16 mouse cellular contexts compared by ENCODE assay signal in genomic region chr6:40238857-40239256, GRCm38 (mm10).
"Had no signal": no experiment of that assay in that cellular context is flagged by ENCODE, and none has a peak within 500 bp of the region (broad histone marks: within the 10 kb centered on the region; RNA-seq: fewer than 3 reads in every experiment).

No protein-coding gene starts in this region.

- H3K4me3 ChIP-seq: liver, embryonic 12.5 days; megakaryocyte, embryonic 14.5 days; neural tube, embryonic 12.5 days; stomach, embryonic 15.5 days had no signal

- H3K27me3 ChIP-seq: liver, embryonic 12.5 days; neural tube, embryonic 12.5 days; stomach, embryonic 15.5 days had no signal

- H3K9me3 ChIP-seq: liver, embryonic 12.5 days; megakaryocyte, embryonic 14.5 days; neural tube, embryonic 12.5 days; stomach, embryonic 15.5 days had no signal

- H3K9ac ChIP-seq: liver, embryonic 12.5 days; liver, embryonic 14.5 days; lung, embryonic 14.5 days; neural tube, embryonic 12.5 days; stomach, embryonic 15.5 days had no signal

- H3K4me2 ChIP-seq: liver, embryonic 12.5 days; lung, embryonic 14.5 days; neural tube, embryonic 12.5 days; stomach, embryonic 15.5 days had no signal

- H3K4me1 ChIP-seq: liver, embryonic 12.5 days; megakaryocyte, embryonic 14.5 days; stomach, embryonic 15.5 days had no signal

- H3K27ac ChIP-seq: liver, embryonic 12.5 days; liver, embryonic 14.5 days; macrophage; neural tube, embryonic 12.5 days; stomach, embryonic 15.5 days; stomach, postnatal 0 days had no signal

- ATAC-seq: liver, embryonic 12.5 days had no signal

- H3K36me3 ChIP-seq: liver, embryonic 12.5 days; neural tube, embryonic 12.5 days; stomach, embryonic 15.5 days had no signal

- DNase-seq: lung, adult 18-20 months; lung, embryonic 14.5 days; lung, postnatal 14 days; lung, postnatal 36 days; midbrain, embryonic 14.5 days; right cerebral cortex, postnatal 14 days; thymus, adult 2 months; thymus, postnatal 25 days; thymus, postnatal 4 days had no signal
